Mouse (Mus musculus) NIH3T3 (cell line): ENCODE data around the gene Prr5.

Experiments
- DNase-seq: peaks from one replicate; pipeline ENCODE4 v3.0.0-alpha.2; 2012; ENCODE audit warnings: low read depth

Prr5 gene

DNA sequence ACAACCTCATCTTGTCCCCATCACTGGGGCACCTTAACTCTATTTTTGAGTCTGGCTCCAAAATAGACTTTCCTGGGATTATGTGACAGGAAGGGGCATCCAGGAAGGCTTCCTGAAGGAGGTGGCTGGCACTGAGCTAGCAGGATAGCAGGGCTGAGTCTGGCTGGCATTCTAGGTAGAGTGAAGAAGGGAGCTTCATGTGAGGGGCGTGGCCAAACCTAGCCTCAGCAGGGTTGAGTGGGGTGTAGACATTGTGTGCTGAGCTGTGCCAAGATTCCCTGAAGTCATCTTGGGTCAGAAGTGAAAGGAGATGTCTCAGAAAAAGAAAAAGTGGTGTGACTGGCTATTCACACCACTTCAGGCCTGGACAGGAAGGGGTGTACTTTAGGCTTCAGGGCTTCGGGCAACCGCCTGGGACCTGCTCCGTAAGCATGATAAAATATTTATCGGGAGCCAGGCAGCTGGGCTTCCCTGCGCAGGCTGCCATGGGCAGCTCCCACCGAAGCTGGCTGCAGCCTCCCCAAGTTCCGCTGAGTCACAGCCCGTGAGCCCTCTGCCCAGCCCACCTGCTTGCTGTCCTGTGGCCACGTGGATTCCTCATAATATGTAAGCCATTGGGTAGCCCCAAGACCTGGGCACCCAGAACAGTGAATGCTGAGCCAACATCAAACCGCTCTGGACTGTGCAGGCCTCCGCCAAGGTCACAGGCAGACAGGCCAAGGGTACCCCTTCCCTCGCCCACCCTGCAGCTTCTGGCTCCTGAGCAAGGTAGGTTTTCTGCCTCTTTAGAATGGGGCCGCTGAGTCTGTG lies at the start of gene Prr5:
Gene Prr5, plus strand, starts transcription at position 683 of the 810 bp plus-strand sequence.
- no peak for DNase-seq

DNA sequence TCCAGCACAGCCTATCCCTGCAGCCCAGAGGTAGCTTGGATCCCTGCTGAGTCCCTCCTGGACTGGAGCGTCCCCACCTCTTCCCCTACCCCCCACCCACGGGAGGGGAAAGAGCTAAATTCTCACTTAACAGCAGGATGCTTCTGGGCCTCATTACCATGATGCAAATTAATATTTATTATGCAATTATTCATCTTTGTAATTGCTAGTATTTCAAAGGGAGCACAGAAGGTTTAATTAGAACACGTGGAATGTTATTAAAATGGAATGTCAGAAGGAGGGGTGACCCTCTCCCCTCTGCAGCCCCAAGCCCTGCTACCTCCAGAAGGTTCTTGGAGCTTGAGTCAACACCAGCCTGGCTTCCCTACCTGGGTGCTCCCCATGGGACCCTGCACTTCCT lies 49.4 kb upstream of the Prr5 start:
- DNase-seq, result no peak

DNA sequence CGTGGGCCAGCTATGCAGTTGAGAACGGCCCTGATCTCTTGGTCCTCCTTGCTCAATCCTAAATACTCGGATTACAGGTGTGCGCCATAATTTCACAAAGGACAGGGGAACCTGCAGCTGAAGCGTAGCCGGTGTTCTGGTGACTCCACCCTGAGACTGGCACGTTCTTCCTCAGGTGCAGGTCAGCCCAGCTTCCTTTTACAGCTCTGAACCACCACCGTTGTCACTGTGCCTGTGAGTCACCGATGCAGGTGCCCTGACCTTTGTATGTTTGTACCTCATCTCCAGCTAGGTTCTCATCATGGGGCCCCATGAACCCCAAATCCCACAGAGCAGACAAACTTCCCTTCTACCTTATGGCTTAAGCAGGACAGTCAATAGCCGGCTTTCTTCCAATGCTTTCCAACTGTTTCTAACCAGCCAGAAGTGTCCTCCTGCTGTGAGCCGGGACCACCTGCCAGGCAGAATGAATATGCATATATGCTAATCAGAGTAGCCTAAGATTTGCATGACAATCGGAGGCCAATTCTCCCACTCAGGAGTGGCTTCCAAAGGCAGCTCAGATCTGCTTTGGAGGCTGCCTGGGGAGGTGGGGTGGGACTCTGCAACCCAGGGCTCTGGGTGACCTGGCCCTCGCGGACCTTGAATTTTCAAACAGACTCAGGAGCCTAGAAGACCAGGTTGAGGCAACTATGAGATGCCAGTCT lies 47.5 kb upstream of the Prr5 start:
- DNase-seq, result no peak

DNA sequence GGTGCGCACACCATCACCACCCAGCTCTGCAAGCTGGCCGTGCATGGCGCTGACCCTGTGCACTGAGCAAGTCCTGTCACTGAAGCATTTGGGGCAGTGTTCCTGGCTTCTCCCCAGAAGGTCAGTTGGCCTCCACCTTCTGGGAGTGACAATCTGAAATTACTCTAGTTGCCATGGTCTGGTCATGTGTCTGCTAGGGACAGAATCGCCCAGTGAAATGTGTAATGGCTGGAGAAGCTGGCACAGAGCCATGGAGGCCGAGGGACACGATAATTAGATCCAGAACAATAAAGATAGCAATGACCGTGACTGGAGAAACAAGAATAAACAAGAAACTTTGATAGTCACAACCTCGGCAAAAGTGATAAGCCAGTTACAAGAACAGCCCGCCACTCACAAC lies 44.5 kb upstream of the Prr5 start:
- no peak for DNase-seq

DNA sequence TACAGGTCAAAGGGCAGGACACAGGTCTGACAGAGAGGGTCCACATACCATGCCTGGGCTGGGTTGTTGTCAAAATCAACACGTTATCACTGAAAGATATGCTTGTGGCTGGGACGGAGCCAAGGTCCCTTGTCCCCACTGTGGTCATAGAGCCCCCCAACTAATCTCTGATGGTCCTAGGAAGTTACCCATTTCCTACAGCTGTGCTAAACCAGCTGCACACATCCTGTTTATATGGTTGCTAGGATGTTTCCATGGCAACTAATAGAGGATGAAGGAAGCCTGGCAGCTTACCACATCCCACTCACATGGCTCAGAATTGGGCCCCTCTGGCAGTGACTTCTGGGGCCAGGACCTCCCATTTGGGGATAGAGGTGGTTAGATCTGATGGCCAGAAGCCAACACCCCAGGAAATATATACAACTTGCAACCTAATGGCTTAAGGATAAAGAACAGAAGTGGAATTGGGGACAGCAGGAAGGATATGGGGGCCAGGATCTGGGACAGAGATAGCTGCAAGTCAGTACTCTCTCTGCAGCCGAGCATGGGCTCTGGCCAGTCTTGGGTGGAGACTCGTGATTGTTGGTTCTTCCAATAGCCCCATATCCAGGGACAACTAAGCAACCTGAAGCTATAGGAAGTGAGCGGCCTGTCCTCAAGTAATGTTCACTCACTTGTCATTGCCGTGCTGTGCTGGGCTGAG lies 43.6 kb upstream of the Prr5 start:
- DNase-seq, result peak; percentile 33

DNA sequence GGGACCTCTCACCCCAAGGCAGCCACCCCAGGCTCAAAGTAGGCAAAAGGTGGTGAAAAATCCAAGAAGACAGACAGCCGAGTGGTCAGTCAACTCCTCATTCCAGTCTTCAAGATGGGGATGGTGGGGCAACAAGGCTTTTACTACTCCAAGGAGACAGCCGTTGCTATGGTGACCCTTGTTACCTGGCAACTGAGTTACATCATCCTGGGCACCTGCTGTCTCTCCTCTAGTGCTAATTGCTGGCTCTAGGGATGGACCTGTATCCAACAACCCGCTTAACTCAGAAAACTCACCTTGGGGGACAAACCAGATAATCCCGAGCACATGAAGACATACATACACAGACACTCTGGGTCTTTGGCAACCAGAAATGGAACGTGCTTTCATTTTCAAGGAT lies 42.1 kb upstream of the Prr5 start:
- DNase-seq, result no peak

DNA sequence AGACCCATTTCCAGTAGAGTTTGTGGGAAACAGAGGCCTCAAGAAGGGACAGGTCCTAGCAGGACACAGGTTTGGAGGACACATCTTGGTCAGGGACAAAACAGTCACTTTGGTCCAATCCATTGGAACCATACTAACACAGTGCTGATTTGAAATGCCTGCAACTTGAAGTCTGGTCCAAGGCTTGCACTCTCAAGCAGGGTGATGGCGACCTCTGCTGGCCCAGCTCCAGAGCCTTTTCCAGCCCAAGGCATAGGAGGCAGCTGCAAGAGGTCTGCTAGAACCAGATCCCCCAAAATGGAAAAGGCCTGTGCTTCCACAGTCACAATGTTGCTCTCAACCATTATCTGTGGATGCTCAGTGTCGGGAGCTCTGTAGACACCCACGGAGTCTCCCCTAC lies 39.7 kb upstream of the Prr5 start:
- peak; percentile 81 for DNase-seq

DNA sequence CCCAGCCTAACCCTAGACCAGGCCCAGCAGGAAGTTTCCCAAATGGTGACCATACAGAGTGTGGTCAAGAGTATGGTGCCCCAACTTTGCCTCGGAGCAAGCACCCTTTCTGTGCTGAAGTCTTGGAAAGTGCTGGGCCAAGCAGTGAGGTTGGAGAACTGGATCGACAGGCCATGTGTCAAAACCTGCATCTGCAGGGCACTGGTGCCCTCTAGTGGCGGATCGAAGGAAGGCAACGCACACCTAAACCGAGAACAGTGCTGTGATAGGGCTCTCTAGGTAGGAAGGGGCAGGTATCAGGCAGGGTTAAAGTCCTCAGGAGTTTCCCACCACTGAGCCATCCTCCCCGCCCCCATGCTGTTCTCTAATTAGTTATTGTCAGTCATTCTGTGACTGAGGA lies 37.9 kb upstream of the Prr5 start:
- DNase-seq, result peak; percentile 90

DNA sequence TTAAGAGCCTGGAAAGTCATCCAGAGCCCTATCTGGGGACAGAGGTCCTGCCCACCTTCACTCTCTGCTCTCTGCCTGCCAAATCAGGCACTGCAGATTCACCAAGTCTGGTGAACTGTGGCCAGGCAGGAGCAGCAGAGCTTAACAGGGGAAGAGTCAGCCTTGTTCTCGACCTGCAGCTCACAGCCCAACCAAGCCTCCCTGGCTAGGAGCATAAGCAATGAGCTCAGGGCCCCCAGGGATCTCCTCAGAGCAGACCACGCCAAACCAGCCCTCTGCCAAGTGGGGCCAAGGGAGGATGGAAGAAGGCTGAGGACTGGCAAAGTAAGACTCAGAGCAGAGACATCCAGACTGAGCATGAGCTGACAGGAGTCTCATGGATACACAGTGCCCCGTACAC lies 35.1 kb upstream of the Prr5 start:
- DNase-seq, result peak; percentile 91

DNA sequence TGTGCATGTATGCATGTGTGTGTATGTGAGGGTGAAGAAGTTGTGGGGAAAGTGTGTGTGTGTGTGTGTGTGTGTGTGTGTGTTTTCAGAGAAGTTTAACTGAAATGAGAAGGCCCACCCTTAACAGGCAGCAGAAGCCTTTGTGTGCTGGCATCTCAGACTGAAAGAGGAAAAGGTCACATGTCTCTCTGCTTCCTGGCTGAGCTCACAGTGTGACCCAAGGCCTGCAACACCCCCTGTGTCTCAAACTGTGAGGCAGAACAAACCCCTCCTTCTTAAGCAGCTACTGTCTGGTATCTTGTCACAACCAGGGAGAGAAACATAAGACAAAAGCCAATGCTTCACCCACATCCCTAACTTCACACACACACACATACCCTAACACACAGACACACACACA lies 31.0 kb upstream of the Prr5 start:
- DNase-seq, result no peak

DNA sequence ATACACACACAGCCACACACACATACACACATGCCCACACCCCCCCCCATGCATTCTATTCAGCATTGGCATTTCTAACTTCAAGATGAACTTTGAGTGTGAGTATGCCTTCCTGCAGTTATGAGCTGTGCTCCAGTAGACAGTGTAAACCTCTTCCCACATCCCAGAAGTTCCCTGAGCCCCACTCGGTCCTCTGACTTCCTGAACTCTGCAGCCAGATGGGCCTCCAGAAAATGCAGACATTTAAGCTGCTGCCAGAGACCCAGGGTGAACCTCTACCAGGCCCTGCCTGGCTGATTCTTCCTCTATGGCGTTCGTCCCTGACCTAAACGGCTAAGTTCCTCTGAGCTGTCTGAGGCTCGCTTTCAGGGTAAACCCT lies 30.4 kb upstream of the Prr5 start:
- DNase-seq, result no peak

DNA sequence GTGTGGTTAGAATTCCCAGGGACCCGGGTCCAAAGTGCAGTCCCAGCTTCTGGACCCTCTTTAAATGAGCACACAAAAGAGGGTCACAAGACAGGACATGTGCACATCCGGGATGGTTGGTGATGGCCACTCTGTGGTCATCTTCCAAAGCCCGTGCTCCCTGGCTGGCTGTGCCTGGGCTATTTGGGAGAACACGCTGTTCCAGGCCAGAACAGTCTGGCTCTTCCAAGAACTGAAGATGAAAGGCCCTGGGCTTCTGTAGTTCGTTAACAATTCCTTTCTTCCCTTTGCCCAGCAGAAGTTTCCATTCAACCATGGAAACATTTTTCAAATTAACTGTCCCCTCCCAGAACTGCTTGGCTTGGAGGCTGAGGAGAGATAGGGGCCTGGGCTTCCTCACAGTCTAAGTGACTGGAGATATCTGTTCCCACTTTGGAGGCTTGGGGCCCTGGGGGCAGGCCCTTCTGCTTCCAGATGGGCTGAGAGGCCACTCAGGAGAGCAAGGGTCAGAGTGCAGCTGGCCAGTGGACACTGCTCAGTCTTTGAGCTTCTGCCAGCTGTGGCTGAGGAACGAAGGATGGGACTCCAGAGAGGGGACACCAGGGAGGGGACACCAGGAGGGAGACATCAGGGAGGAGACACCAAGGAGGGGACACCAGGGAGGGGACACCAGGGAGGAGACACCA lies 29.8 kb upstream of the Prr5 start:
- no peak for DNase-seq

DNA sequence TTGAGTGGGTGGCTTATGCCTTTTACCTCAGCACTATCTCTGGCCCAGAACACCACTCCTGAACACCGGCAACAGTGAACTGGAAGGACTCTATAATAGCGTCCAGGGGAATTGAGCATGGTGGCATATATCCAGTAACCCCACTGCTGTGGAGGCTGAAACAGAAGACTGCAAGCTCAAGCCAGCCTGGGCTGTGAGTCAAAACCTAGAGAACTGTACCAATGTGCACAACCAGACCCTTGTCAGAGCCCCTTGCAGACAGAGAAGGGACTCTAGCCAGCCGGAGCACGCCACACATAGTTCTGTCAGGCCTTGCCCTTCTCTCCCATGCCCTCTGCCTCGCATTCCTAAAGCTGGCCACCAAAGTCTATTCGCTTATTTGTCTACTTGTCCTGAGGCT lies 28.7 kb upstream of the Prr5 start:
- no peak for DNase-seq

DNA sequence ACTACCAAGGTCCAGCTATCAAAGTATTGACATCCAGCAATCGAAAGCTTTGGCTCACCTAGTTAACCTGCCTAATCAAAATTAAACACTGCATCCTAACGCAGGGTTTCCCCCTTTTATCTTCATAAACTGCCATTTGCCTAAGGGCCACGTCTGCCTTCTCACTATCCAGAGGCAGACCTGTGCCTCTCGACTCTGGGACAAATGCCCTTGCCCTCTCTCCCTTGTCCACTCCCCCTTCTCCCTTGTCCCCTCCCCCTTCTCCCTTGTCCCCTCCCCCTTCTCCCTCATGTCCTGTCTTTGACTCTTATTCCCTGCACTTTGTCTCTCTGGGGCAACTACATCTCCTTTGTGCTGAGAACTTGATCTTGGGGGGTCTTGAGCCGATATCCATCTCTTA lies 28.3 kb upstream of the Prr5 start:
- no peak for DNase-seq

DNA sequence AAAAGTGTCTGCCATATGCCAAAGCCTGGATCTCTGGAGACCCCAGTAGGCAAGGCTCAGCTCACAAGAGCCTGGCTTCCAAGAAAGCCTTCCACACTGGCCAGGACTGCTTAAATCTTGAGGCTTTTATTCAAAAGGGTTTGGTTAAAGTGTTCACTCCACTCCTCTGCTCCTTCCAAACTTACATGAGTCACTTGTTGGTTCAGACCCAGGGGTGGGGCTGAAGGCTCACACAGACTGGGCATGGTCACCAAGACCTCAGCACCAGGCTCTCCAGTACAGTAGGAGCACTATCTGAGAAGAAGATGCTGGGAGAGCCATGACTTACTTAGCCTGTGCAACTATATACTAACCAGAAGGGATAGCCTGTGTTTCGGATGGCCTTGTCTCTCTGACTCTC lies 27.5 kb upstream of the Prr5 start:
- peak; percentile 88 for DNase-seq

DNA sequence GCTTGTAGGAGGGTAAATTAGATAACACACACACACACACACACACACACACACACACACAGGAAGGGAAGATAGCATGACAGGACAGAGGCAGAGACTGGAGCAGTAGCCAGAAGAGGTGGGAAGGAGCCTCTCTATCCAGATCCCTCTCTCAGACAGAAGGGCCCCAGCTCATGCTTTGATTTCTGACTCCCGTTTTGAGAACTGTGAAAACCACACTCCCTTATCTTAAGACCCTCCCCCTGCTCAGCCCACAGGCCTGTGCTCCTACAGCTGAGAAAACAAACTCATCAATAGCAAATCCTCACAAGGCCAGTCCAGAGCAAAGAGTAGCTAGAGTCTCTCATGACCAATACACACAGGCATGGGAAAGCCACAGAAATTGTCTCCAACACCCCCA lies 26.2 kb upstream of the Prr5 start:
- peak; percentile 36 for DNase-seq

DNA sequence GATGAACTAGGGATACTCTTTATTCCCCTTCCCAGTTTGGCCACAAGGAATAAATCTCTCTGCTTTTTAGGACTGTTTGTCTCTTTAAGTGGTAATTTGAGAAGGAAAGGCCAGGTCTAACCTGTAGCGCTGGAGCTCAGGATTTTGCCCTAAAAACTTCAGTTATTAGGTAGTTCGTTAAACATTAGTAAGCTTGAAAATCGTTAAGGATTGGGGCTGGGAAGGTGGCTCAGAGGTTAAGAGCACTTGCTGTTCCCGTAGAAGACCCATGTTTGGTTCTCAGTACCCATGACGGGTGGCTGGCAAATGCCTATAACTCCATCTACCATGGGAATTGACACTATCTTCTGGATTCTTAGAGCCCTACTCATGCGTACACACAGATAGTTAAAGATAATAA lies 17.9 kb upstream of the Prr5 start:
- DNase-seq, result no peak

DNA sequence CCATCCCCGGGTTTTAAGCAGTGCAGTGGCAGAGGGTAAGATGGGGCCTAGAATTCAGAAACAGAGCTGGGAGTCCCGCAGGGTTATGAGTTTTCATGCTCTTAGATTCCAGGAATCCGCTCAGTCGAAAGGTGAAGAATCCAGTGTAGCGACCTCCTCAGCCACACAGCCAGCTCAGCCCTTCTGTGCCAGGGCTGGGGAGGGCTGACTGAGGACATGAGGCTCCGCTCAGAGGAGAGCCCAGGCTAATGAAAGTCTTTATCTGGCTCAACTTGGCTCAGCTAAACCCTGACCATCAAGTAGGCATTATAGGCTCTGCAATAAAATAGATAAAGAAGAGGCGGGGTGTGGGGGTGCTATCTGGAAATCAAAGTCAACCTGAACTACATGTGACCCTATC lies 16.3 kb upstream of the Prr5 start:
- peak; percentile 43 for DNase-seq

DNA sequence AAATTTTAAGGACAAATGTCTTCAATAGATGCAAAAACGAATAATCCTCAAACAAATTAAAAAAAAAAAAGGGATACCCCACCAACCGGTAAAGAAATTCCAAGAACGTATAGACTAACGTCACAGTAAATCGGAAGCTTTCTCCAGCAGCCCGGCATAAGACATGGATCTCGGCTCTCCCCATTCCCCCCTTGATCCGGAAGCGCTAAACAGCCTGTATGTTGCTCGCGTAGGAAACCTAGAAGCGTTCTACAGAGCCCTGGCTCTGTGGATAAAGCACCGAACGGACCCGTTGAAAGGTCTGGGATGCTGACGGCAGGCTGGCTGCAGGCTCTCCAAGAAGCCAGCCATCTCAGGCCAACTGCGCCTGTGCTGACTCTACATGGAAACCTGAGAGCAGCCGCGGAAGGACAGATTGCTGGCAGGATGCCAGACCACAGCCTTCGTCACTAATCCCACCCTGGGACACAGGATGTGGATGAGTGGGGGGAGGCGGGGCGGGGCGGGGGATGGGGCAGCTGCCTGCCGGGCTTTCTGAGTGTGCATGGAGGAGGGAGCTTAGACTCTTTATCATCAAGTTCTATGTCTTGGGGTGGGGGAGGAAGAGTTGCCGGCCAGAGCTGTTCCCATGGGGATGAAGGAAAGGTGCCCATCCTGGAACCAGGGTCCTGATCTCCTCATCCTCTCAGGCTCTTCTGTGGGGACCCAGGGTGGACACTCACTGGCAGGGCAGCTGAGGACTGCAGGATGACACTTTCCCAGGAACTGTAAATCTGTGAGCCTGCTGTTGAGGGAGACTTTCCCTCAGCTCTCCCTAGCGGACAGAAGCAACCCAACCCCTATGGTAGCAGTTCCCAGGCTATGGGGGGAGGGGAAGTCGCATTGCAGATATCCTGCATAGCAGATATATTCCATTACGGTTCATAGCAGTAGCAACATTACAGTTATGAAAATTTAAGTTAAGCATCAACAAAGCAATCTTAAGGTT lies 15.1 kb upstream of the Prr5 start:
- DNase-seq, result peak; percentile 100

DNA sequence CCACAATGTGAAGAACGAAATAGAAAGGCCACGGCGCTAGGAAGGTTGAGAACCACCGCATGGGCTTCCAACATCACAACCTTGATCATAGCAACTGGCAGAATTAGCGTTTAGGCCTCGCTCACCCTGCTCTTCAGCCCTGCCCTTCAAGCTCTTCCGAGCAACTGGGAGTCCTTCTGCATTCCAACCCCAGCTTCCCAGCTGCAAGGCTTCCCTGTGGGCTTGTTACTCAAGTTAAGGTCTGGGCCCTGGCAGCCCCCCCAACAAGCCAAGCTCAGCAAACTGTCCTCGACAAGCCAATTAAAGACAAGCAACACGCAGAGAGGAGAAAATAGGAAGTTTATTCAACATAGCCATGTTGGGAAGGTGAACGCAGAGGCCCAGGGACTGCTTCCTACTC lies 14.4 kb upstream of the Prr5 start:
- DNase-seq, result peak; percentile 50

DNA sequence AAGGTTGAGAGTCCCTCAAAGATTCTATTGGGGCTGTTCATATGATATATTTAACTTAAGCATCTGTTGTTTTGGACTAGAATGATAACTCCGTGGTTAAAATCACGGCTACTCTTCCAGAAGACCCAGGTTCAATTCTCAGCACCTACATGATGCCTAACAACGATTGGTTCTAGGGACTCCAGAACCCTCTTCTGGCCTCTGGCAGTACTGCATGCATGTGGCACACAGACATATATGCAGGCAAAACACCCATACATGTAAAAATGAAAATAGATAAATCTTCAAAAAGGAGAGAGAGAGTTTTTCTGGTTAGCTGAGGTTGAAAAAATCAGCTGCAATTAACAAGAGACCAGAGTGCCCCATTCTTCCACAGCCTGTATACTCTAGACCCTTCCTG lies 12.7 kb upstream of the Prr5 start:
- DNase-seq, result no peak
